In genomic region chr4:155652283-155653085, GRCm38 (mm10) we compare ENCODE assay signal across 9 mouse cellular contexts. TPM values are rescaled to one million over a fixed set of nuclear protein-coding genes. Genes with fewer than 3 reads are reported as not detected.
DNase-seq lines count a peak whose midpoint lies in the region; ATAC-seq lines count a peak whose summit lies in the region.
"Had no signal": no experiment of that assay in that cellular context is flagged by ENCODE, and none has a peak within 500 bp of the region (broad histone marks: within the 10 kb centered on the region; RNA-seq: fewer than 3 reads in every experiment).

No protein-coding gene starts in this region.

- H3K27me3 ChIP-seq in forebrain, embryonic 14.5 days (replicated peaks; ENCODE audit: control insufficient read depth, insufficient read depth, low read length) = peaks cover 48% of the 10 kb centered on the region
- peaks cover 61% of the 10 kb centered on the region for H3K27me3 ChIP-seq in liver, embryonic 13.5 days

- no peaks in the 10 kb centered on the region for H3K9me3 ChIP-seq in forebrain, embryonic 14.5 days (replicated peaks; ENCODE audit: control insufficient read depth, low read length)
- H3K9me3 ChIP-seq in liver, embryonic 13.5 days (replicated peaks) = no peaks in the 10 kb centered on the region

- H3K4me1 ChIP-seq in forebrain, embryonic 14.5 days (ENCODE audit: control insufficient read depth, insufficient read depth, low read length) = peaks cover 18% of the 10 kb centered on the region
- peaks cover 35% of the 10 kb centered on the region for H3K4me1 ChIP-seq in liver, embryonic 13.5 days (replicated peaks)

- peak overlapping the region; percentile 53 for H3K4me2 ChIP-seq in forebrain, embryonic 14.5 days (ENCODE audit: low read length)
- peak overlapping the region; percentile 69 for H3K4me2 ChIP-seq in liver, embryonic 13.5 days

- H3K27ac ChIP-seq in forebrain, embryonic 14.5 days (ENCODE audit: low read depth, low read length) = no peak overlapping the region
- H3K27ac ChIP-seq in liver, embryonic 13.5 days = no peak overlapping the region

- peaks cover 55% of the 10 kb centered on the region for H3K36me3 ChIP-seq in forebrain, embryonic 14.5 days (ENCODE audit: control insufficient read depth, insufficient read depth, low read length)
- H3K36me3 ChIP-seq in liver, embryonic 13.5 days = peaks cover 40% of the 10 kb centered on the region

- H3K4me3 ChIP-seq in forebrain, embryonic 14.5 days (ENCODE audit: low read depth, low read length) = peak overlapping the region; percentile 24
- peak overlapping the region; percentile 47 for H3K4me3 ChIP-seq in liver, embryonic 13.5 days (replicated peaks)

- 21% methylated on average over 36 of the region's 36 CpGs for WGBS in forebrain, embryonic 14.5 days
- 25% methylated on average over 36 of the region's 36 CpGs for WGBS in liver, embryonic 13.5 days (ENCODE audit: insufficient replicate concordance)

- peak overlapping the region; percentile 56 for H3K9ac ChIP-seq in forebrain, embryonic 14.5 days (ENCODE audit: low read length)
- peak overlapping the region; percentile 29; the same call in 1 of the 2 replicates for H3K9ac ChIP-seq in liver, embryonic 13.5 days

- no peak for ATAC-seq in cerebellum, adult (ENCODE audit: insufficient number of reproducible peaks, low FRiP score, low TSS enrichment)
- no peak for ATAC-seq in forebrain, embryonic 14.5 days
- ATAC-seq in liver, embryonic 13.5 days (ENCODE audit: low read depth) = no peak
- no peak for ATAC-seq in erythroblast, adult 5-6 weeks (replicated peaks; ENCODE audit: low FRiP score, poor library complexity, severe bottlenecking)

- DNase-seq in cerebellum, adult 11 months = peak; percentile 43
- peak; percentile 27 for DNase-seq in 3T3-L1 (ENCODE audit: low read depth, low spot score)
- DNase-seq in forebrain, embryonic 14.5 days (ENCODE audit: low spot score) = no peak
- DNase-seq in liver, embryonic 13.5 days = no peak
- DNase-seq in thymus, postnatal 14 days = no peak
- no peak for DNase-seq in spleen, adult 18-20 months

RNA-seq across cellular contexts. Expression of gene Mmp23, which starts 0.7 kb away (rescaled TPM):
- polyA plus RNA-seq in forebrain, embryonic 14.5 days (2014; fragmentation: Nextera tagmentation; extraction: Ambion mirVana) = 0.97 and 2.1 TPM in 2 replicates
- 4.9 and 6.0 TPM in 2 replicates for polyA plus RNA-seq in liver, embryonic 13.5 days (2015; fragmentation: Nextera tagmentation; extraction: Ambion mirVana)
- 1.9 TPM in 1 of 2 replicates, not detected in the other for total RNA-seq in erythroblast, adult 5-6 weeks (2015; ENCODE audit: low replicate concordance)
- not detected in 2 replicates for total RNA-seq in erythroblast, adult 5-6 weeks (2017; ENCODE audit: low replicate concordance)

RNA-seq across cellular contexts. Expression of gene Gm10563, which starts 7.3 kb away (rescaled TPM):
- not detected in 2 replicates for polyA plus RNA-seq in forebrain, embryonic 14.5 days (2014; fragmentation: Nextera tagmentation; extraction: Ambion mirVana)
- polyA plus RNA-seq in liver, embryonic 13.5 days (2015; fragmentation: Nextera tagmentation; extraction: Ambion mirVana) = not detected in 2 replicates
- total RNA-seq in erythroblast, adult 5-6 weeks (2015; ENCODE audit: low replicate concordance) = not detected in 2 replicates
- total RNA-seq in erythroblast, adult 5-6 weeks (2017; ENCODE audit: low replicate concordance) = not detected in 2 replicates
- total RNA-seq: neutrophil, adult 5-6 weeks had no signal

RNA-seq across cellular contexts. Expression of gene Mib2, which starts 16.5 kb away (rescaled TPM):
- 25.2 and 34.5 TPM in 2 replicates for polyA plus RNA-seq in forebrain, embryonic 14.5 days (2014; fragmentation: Nextera tagmentation; extraction: Ambion mirVana)
- polyA plus RNA-seq in liver, embryonic 13.5 days (2015; fragmentation: Nextera tagmentation; extraction: Ambion mirVana) = 3.2 and 3.7 TPM in 2 replicates
- 0.77 and 0.84 TPM in 2 replicates for total RNA-seq in erythroblast, adult 5-6 weeks (2015; ENCODE audit: low replicate concordance)
- total RNA-seq in erythroblast, adult 5-6 weeks (2017; ENCODE audit: low replicate concordance) = 2.1 and 3.2 TPM in 2 replicates

RNA-seq across cellular contexts. Expression of gene Cdk11b, which starts 27.8 kb away (rescaled TPM):
- 39.9 and 42.8 TPM in 2 replicates for polyA plus RNA-seq in forebrain, embryonic 14.5 days (2014; fragmentation: Nextera tagmentation; extraction: Ambion mirVana)
- 30.6 and 36.2 TPM in 2 replicates for polyA plus RNA-seq in liver, embryonic 13.5 days (2015; fragmentation: Nextera tagmentation; extraction: Ambion mirVana)
- 23.0 and 24.8 TPM in 2 replicates for total RNA-seq in erythroblast, adult 5-6 weeks (2015; ENCODE audit: low replicate concordance)
- total RNA-seq in erythroblast, adult 5-6 weeks (2017; ENCODE audit: low replicate concordance) = 20.7 and 51.7 TPM in 2 replicates

RNA-seq across cellular contexts. Expression of gene Fndc10, which starts 41.7 kb away (rescaled TPM):
- 3.2 and 3.8 TPM in 2 replicates for polyA plus RNA-seq in forebrain, embryonic 14.5 days (2014; fragmentation: Nextera tagmentation; extraction: Ambion mirVana)
- polyA plus RNA-seq in liver, embryonic 13.5 days (2015; fragmentation: Nextera tagmentation; extraction: Ambion mirVana) = 0.39 and 0.49 TPM in 2 replicates
- not detected in 2 replicates for total RNA-seq in erythroblast, adult 5-6 weeks (2015; ENCODE audit: low replicate concordance)
- total RNA-seq in erythroblast, adult 5-6 weeks (2017; ENCODE audit: low replicate concordance) = 0.09 TPM in 1 of 2 replicates, not detected in the other

Comparison
In these comparisons a context has a peak if more than half of its experiments do, and no peak if none do; other contexts are left out.
1. DNase-seq: peak in cerebellum, adult 11 months (single experiment) and 3T3-L1 (single experiment); none in forebrain, embryonic 14.5 days (single experiment), liver, embryonic 13.5 days (single experiment), thymus, postnatal 14 days (single experiment) and spleen, adult 18-20 months (0 of 2).